Mouse (Mus musculus) embryo, embryonic 11 days (tissue): ENCODE data around the gene Prss50.

ENCODE experiments used
- DNase-seq: peaks from one replicate; pipeline ENCODE4 v3.0.0-alpha.2; 2015

Prss50 gene

GRCm38 (mm10) chr9:110875288-110875695 is 17.5 kb downstream of the Prss50 start:
- DNase-seq: peak; percentile 52

- DNase-seq: no peak
Measured at GRCm38 (mm10) chr9:110877353-110877752, 19.6 kb downstream of the Prss50 start.

- no peak for DNase-seq
Measured at GRCm38 (mm10) chr9:110877888-110878287, 20.1 kb downstream of the Prss50 start.

- no peak for DNase-seq
Measured at GRCm38 (mm10) chr9:110879191-110879920, 21.6 kb downstream of the Prss50 start, which contains the start of gene Als2cl. Gene Als2cl, plus strand, starts transcription at chr9:110879870.

- DNase-seq: peak; percentile 69
Measured at GRCm38 (mm10) chr9:110879998-110880561, 22.3 kb downstream of the Prss50 start, which contains the start of gene Tmie. Gene Tmie, minus strand, starts transcription at chr9:110880113.

- no peak for DNase-seq
Measured at GRCm38 (mm10) chr9:110880772-110881171, 23.0 kb downstream of the Prss50 start.

- DNase-seq: no peak
Measured at GRCm38 (mm10) chr9:110881953-110882352, 24.2 kb downstream of the Prss50 start.

- DNase-seq: no peak
Measured at GRCm38 (mm10) chr9:110887388-110888303, 29.9 kb downstream of the Prss50 start.

- DNase-seq: no peak
Measured at GRCm38 (mm10) chr9:110888935-110889334, 31.2 kb downstream of the Prss50 start.

- peak; percentile 36 for DNase-seq
Measured at GRCm38 (mm10) chr9:110890026-110890783, 32.4 kb downstream of the Prss50 start.

GRCm38 (mm10) chr9:110891077-110891828 is 33.5 kb downstream of the Prss50 start:
- DNase-seq: no peak

- DNase-seq: no peak
Measured at GRCm38 (mm10) chr9:110892552-110892951, 34.8 kb downstream of the Prss50 start.

- DNase-seq: no peak
Measured at GRCm38 (mm10) chr9:110893429-110893828, 35.7 kb downstream of the Prss50 start.

- no peak for DNase-seq
Measured at GRCm38 (mm10) chr9:110895507-110895906, 37.7 kb downstream of the Prss50 start.

- DNase-seq: no peak
Measured at GRCm38 (mm10) chr9:110895994-110896393, 38.2 kb downstream of the Prss50 start.

GRCm38 (mm10) chr9:110896595-110896994 is 38.8 kb downstream of the Prss50 start:
- DNase-seq: peak; percentile 67

GRCm38 (mm10) chr9:110899451-110900008 is 41.8 kb downstream of the Prss50 start:
- DNase-seq: no peak

- no peak for DNase-seq
Measured at GRCm38 (mm10) chr9:110901204-110901603, 43.4 kb downstream of the Prss50 start.

- no peak for DNase-seq
Measured at GRCm38 (mm10) chr9:110902271-110902670, 44.5 kb downstream of the Prss50 start.

GRCm38 (mm10) chr9:110907201-110907837 is 49.6 kb downstream of the Prss50 start:
- DNase-seq: no peak
